Mouse (Mus musculus) bone marrow macrophage, adult 2 months (primary cell): ENCODE results near the gene Gfod1.

ENCODE experiments used
- CTCF ChIP-seq: IDR thresholded peaks from 2 replicates; pipeline ENCODE4 v1.5.1; 2012; ENCODE audit warnings: low read depth, mild to moderate bottlenecking, low read length, moderate library complexity
- POLR2A ChIP-seq: IDR thresholded peaks from 2 replicates; pipeline ENCODE4 v1.6.1; 2012; ENCODE audit warnings: mild to moderate bottlenecking, low read depth, low read length, borderline replicate concordance

DNA sequence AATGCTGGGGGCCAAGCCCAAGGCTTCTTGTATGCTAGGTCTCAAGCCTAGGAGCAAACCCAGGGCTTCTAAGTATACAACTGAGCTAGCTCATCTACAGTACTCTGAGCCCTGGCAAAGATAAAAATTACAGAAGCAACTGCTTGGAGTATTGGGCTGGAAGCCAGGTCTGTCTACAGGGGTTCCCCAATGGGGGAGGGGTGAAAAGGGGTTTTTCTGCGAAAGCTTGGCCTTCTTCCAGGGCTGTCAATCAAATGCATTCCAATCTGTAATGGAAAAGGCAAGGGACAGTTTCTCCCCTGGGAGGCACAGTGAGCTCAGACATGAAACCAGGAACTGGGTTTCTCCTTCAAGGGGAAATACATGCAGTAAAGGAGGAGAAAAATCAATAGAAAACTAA is 62.9 kb downstream of the Gfod1 start:
- no peak for TF ChIP-seq CTCF
- no peak for TF ChIP-seq POLR2A
